Mouse (Mus musculus) cerebellum, adult 9-11 months (tissue): ENCODE measurements around the gene Slc19a3.
A peak's percentile ranks its signal among the peaks of the same experiment; 100 is the strongest.
"Not testable (repeated sequence)": the region's sequence is repeated elsewhere in the genome, so short reads cannot be mapped to it uniquely, and the experiment has no call there.

Experiments
- DNase-seq: peaks from one replicate; pipeline ENCODE4 v3.0.0; 2022

The Slc19a3 gene

DNA sequence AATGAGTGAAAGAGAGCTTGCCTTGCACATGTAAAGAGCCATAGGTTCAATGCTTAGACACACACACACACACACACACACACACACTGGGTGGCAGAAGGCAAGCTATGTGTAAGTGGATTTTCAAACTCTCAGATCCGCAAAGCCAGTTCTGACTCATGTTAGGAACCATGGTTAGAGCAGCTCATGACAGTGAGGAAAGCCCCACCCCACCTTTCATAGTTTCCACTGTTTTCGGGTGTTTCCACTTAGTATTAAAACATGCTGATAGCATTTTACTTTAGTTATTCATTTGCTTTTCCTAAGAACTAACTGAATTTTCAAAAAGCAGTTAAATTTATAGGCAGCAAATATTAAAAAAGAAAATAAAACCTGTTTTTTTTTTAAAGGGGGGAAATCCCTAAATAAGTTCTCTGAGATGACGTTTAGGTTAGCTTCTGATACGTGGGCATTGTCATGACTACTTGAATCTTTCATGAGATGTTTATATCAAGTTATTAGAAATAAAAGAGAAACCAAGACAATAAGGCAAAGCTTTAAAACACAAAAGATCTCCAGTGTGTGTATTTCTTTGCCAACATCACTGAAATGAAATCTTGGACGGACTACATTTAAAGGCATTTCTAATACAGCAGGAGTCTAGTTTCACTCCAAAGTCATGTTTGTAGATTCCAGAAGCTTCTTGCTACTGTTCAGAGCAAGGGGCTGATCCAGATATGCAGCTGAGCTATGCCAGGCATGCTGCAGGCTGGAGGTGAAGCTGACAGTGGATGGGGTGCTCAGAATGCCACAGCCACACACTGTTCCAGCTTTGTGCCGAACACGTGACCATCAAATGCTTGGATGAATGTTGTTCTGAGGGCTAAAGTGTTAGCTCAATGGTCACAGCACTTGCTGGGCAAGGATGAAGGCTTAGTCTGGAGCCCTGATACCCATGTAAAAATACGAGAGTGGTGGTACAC is 31.7 kb downstream of the Slc19a3 start:
- DNase-seq: no peak

DNA sequence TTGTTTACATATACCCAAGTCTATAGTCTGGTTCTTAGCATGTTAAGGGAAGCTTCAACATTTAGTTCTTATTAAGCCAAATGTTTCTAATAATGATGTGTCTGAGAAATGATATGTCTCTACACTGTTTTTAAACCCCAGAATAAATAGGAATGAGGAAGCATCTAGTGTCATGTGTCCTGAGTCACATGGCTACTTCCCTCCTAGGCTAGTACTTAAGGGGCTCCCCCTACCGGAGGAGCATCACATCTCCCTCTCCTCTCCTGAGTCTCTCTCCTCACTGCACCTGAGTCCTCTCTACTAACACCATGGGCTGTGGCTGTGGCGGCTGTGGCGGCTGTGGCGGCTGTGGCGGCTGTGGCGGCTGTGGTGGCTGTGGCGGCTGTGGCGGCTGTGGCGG is 37.9 kb downstream of the Slc19a3 start, which contains the start of gene Gm47959:
Gm47959 (plus strand) TSS at position 243 of the 400 bp plus-strand sequence.
- DNase-seq: not testable (repeated sequence)

DNA sequence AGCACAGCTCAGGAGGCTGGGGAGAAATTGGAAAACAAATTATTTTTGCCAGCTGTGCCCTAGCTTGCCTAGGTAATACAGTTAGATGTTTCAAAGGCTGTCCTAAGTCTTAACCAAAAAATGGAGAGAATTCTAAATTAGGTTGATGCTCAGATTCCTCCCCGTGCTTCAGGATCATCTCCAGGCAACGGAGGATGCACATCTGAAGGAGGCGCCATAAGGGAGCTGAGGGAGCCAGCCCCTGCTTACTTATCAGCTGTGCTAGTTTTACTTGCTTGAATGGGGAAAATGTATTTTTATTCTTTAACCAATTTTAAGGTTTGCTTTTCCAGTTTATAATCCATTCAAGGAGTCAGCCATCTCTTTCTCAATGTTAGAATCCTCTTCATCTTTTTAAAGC is 44.3 kb downstream of the Slc19a3 start:
- DNase-seq: no peak

DNA sequence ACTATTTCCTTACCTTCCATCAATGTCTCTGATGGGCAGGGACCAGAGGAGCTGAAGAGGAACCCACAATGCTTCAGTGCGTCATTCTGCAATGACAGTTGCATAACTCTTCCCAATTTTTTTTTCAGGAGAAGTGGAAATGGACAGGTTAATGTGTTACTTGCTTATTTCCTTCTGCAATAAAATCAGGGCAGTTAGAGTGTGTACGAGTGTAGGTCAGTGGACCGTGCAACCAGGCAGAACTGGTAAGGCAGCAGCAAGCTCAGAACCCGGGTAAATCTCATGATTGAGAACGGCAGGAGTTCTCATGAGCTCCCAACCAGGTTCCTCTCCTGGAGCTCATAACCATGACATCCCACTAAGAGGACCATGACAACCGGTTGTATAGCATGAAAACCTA is 46.2 kb downstream of the Slc19a3 start:
- DNase-seq: no peak

DNA sequence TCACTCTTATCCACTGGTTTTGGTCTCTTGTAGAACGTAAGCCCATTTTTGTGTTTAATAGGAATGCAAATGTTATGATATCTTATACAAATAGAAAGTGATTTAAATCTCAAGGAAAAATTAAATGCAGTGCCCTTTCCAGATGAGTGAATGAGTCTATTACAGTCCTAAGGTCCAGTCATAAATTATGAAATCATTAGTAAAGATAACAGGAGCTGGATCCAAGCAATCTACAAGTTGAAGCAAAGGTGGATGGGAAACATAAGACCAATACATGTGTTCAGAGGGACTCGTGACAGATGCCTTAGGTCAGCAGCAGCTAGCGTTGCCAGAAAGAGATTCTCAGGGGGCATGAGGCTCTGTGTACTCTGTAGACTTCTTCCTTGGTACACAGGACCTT is 46.7 kb downstream of the Slc19a3 start:
- no peak for DNase-seq

DNA sequence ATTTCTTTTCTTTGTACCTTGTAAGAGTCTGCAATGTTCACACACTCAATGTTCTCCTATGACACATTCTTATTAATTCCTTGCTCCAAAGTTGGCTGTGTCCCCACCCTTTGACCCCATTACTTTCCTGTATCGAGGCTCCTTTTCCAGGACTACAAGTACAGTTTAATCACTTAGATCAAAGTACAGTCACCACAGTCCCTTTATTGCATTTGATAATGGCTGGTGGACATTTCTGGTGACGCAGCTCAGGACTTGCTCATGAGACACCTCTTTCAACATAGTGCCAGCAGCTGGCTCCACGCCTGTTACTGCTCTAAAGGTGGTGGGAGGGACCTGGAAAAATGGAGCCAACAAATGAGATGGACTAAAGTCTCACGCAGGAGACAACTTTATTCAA is 47.2 kb downstream of the Slc19a3 start:
- DNase-seq: no peak

DNA sequence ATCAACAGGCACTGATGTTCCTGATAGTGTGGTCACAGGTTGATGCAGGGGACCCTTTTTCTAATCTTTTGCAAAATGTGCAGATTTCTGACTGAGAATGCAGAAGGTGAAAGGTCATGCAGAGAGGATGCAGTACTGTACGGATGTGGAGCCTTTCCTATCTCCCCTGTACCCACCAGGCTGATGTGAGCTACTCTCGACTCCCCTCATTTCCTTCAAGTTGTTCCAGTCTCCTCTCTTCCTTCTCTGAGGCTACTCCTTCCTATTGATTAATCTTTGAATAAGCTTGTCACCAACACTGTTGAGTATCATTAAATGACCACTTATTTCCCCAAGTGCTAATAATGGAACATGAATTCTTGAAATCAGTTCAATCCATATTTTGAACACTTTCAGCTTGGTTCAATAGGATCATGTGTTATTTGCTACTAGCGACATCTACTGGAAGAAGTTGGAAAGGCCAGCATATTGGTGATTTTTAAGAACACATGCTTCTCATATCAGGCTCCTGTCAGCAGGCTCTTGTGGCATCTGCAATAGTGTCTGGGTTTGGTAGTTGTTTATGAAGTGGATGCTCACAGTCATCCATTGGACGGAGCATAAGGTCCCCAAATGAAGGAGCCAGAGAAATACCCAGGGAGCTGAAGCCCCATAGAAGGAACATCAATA is 50.6 kb downstream of the Slc19a3 start:
- peak; percentile 7 for DNase-seq

DNA sequence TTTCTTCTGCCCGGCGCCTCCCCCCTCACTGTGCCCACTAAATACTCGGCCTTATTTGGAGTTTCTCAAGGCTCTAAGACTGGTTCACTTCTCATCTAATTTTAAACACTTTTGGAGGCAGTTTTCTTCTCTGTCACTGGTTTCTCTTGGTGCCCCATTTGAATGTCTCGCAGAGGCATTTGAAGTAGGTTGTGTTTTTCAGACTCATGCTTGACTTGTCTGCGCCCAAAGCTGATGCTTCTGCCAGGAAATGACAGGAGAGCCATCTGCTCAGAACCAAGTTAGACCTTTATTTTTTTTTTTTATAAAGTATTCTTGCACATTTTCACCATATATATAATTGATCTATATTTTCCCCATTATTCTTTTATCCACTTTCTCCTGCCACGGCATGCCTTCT is 51.5 kb downstream of the Slc19a3 start:
- no peak for DNase-seq

DNA sequence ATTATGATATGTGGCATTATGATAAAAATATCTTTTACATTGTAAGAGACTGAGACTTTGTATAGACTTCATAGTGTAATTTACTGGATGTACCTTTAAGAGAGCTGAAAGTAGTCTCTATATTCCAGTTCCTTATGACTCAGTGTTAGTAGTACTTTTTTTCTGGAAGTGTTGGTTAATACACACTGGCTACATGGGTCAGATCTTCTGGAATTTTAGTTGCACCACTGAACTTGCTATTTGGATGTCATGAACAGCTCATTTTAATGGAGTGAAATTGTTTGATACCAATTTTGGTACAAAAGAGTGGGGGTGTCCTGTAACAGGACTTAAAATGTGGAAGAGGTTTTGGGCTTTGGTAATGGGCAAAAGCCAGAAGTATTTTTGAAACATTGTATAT is 60.4 kb downstream of the Slc19a3 start:
- DNase-seq: no peak

DNA sequence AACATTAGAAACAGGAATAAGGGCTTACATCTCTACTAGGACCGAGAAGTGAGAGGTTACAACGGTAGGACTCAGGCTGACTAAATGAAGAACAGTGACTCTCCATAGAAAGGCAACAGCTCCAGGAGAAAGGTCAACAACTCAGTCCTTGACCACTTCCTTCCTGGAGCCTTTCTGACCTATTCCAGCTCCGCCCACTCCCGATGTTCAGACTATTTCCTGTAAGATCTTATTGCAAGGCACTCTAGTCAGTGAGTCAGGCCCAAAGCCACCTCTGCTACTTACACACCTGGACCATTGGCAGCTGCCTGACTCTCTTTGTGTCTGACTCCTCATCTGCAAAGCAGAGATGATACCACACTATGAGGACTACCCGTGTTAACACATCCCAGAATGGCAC is 62.5 kb downstream of the Slc19a3 start:
- no peak for DNase-seq

DNA sequence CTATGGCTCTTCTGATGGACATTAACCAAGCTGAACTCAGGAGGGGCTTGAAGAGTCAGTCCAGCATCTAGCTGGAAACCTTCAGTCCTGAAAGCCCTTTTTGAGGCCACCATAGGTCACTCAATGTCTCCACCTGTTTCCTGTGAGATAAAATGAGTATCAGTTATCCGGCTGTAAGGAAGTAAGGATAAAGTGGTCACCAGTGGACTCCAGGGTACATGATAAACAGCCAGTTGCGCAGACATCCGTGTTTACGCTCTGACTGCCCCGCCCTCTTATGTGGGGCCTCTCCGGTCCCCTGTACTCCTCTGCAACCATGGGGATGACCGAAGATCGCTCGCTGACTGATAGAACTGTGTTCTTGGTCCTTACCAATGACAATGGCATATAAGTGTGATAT is 63.9 kb downstream of the Slc19a3 start:
- DNase-seq: no peak

DNA sequence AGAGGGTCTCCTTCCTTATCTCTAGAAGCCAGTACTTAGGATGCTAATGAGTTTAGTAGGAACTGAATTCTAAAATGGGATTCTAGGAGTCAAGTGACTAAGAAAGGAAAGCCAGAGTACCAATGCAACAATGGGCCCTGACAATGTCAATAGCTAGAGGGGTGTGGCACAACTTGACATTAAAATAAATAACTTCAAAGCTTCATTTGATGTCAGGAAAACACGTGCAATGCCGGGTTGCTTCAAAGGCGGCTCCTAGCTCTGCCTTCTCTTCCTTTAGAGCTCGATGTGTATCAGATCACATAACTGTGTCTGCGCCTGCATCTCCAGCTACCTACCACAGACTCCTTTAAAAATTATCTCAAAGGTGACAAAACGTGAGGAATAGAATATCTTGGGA is 64.3 kb downstream of the Slc19a3 start:
- no peak for DNase-seq

DNA sequence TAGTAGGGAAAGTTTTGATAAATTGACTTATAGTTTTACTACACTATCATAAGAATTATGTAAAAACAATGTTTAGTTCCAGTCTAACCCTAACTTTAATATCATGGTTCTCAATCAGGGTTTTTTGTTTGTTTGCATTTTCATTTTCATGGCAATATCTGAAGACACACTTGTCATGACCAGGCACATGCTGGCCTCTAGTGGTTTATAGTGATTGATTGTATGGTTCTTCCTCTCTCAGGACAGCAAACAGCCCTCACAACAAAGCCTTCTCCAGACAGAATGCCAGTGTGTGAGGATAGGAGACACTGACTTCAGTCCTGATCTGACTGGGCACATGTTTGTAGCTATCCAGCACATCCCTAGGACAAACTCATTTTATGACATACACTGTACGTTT is 65.0 kb downstream of the Slc19a3 start:
- no peak for DNase-seq

DNA sequence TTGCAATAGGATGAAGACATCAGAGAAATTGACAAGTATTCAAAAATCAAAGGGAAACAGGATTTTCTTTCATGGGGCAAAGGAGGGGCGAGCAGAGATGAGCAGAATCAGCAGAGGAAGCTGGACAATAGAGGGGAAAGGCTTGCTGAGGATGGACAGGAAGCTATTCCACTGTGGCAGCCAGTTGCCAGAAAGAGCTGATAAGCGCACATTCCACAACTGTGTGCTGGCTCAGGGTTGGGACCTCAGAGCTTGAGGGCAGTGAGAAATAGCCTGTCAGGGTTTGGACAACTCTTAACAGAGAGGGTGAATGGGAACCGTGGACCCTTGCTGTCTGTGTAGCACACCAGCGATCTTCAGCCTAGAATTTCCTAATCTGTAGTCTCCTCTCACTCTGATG is 66.2 kb downstream of the Slc19a3 start:
- DNase-seq: no peak

DNA sequence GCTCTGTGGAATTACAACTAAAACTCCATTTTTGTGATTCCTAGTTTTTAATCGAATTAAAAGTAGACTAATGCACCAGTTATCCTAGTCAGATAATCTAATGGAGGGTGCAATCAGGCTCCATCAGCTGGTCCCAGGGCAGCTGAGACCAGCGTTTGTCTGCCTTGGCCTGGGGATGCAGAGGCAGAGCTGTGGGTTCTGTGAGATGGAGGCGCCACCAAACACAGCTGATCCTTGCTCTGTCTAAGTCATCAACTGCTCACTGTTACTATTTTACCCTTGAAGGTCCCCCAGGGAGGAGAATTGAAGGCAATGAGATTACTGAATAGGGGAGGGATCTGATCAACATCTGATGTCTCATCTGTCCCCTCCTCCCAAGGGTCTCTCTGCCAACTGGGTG is 71.8 kb downstream of the Slc19a3 start:
- no peak for DNase-seq
